Mouse (Mus musculus): ENCODE measurements around the gene Spryd4.
A peak's percentile ranks its signal among the peaks of the same experiment; 100 is the strongest.
"Not testable (repeated sequence)": the region's sequence is repeated elsewhere in the genome, so short reads cannot be mapped to it uniquely, and the experiment has no call there.

The Spryd4 gene

DNA sequence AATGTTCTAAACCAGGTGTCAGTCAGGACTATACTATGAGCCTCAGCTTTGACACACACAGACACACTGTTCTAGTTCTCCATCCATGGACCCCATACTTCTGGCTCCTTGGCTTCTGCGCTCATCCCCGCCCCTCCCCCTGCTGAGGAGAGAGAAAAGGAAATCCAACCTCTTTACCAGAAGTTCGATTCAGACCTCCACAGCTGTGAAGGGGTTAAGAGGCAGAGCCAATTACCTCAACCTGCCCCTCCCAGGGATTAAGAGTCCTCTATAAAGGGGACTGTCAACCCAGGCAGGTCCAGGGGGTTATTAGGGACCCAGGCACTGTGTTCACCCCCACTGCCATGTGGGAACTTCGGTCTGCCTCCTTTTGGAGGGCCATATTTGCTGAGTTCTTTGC, 13.9 kb upstream of the Spryd4 start, which contains the start of gene Mip:
Gene Mip, plus strand, starts transcription at position 301 of the 400 bp plus-strand sequence.
- DNase-seq (ENCODE audit: low read depth, low spot score) = no peak

DNA sequence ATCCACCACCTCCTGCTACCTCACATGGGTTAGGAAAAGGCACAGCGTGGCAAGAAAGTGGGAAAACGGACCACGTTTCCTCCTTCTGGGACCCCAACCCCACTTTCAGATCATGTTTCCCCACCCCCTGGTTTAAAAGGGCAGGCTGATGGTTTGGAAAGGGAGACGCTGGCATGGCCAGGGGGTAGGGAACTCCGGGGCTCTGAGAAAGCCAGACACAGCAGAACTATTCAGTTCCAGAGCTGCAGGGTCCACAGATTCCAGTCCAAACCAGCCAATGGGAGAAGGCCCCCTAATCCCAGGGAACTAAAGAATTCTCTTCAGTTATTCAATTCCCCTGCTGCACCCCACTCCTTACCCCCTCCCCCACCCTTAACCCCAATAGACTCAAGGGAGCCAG, 13.5 kb upstream of the Spryd4 start:
- DNase-seq (ENCODE audit: low read depth, low spot score) = no peak

GRCm38 (mm10) chr10:128221533-128222286, 10.1 kb upstream of the Spryd4 start:
- DNase-seq (ENCODE audit: low read depth, low spot score) = no peak

- DNase-seq (ENCODE audit: low read depth, low spot score) = no peak
Observed at GRCm38 (mm10) chr10:128218387-128219117, 6.9 kb upstream of the Spryd4 start.

GRCm38 (mm10) chr10:128214981-128215380, 3.4 kb upstream of the Spryd4 start:
- DNase-seq (ENCODE audit: low read depth, low spot score) = no peak

- DNase-seq (ENCODE audit: low read depth, low spot score) = not testable (repeated sequence)
Observed at GRCm38 (mm10) chr10:128214112-128214511, 2.5 kb upstream of the Spryd4 start.

GRCm38 (mm10) chr10:128212871-128213323, 1.3 kb upstream of the Spryd4 start:
- DNase-seq (ENCODE audit: low read depth, low spot score) = no peak

GRCm38 (mm10) chr10:128212148-128212547, 541 bp upstream of the Spryd4 start:
- DNase-seq (ENCODE audit: low read depth, low spot score) = no peak

- DNase-seq (ENCODE audit: low read depth, low spot score) = no peak
Observed at GRCm38 (mm10) chr10:128210954-128211353, 653 bp downstream of the Spryd4 start.

GRCm38 (mm10) chr10:128210131-128210530, 1.5 kb downstream of the Spryd4 start:
- DNase-seq (ENCODE audit: low read depth, low spot score) = no peak

DNA sequence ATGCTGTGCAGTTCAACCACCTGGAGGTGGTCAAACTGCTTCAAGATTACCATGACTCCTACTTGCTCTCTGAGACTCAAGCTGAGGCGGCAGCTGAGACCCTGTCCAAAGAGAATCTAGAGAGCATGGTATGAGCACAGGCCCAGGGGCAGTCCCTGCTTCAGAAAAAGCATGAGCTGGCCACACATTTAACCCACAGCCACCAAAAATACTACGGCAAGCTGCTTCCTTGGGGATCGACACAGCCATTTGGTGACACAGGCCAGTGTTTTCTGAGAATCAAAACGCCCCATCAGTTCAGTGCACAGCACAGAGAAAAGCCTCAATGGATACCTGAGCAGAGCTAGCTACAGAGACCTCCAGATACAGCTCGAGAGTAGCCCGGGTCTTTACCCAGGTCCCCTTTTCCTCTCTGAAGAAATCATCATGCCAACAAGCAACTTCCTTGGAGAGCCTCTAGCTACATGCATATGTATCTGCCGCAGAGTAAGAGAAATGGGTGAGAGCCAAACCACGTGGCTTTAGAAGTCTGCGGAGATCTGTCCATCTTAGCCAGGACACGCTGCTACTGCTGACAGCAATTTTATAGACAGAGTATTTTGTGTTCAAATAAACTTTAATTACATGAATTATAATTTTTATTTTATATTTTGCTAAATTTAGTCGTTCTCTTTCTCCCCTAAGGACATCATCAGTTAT, 2.1 kb downstream of the Spryd4 start:
- no peak for DNase-seq (ENCODE audit: low read depth, low spot score)

- DNase-seq (ENCODE audit: low read depth, low spot score) = no peak
Observed at GRCm38 (mm10) chr10:128208326-128208725, 3.3 kb downstream of the Spryd4 start.

DNA sequence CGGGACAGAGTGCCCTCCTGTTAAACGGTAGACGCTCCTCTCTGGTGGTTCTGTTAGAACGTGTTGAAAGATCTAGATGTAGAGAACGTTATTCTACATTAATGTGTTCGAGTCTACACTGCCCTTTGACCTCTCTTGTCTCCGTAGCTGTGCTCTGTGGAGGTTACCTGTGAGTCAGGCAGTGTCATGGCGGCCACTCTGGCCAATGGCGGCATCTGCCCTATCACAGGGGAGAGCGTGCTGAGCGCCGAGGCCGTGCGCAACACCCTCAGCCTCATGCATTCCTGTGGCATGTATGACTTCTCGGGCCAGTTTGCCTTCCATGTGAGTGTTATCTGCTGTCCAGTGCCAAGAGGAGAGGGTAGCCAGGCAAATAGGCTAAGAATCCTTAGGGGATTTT, 6.7 kb downstream of the Spryd4 start:
- DNase-seq (ENCODE audit: low read depth, low spot score) = no peak

- no peak for DNase-seq (ENCODE audit: low read depth, low spot score)
Observed at GRCm38 (mm10) chr10:128201856-128202255, 9.8 kb downstream of the Spryd4 start.

DNA sequence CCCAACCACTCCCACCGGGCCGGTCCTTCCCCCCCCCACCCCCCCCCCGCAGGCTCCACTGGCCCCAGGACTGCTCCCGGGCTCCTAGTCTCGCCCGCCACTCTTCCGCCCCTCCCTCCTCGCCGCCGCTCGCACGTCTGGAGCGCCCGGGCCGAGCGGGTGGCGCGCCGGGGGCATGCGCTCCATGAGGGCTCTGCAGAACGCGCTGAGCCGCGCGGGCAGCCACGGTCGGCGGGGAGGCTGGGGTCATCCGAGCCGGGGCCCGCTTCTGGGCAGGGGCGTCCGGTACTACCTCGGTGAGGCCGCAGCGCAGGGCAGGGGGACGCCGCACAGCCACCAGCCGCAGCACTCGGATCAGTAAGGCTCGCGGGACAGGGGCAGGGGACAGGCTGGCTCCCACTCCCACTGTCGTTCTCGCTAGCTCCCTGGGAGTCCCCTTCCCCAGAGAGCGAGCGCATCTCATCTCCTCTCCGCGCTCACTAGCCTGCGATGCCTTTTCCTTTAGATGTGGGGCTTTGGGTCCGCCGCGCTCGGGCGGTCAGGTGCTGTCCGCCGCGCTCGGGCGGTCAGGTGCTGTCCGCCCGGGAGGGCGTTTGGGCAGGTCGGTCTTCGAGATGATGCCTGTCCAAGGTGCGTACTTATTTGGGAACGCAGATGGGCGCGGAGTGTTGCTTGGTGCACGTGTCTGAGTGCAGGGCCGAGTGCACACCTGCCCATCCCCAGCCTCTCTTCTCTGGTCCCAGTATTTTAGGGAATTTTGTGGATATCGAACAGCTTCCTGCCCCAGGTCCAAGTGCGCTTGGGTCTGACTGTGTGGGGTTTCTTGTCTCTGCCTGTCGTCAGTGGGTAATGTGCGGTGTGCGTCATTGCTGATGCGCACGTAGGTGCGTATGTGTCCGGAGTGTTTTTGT, 16.8 kb downstream of the Spryd4 start:
- no peak for DNase-seq (ENCODE audit: low read depth, low spot score)

GRCm38 (mm10) chr10:128194024-128194550, 17.5 kb downstream of the Spryd4 start, which contains the start of gene Gls2:
TSS of gene Gls2 (plus strand) at chr10:128194457.
- peak; percentile 90 for DNase-seq (ENCODE audit: low read depth, low spot score)

DNA sequence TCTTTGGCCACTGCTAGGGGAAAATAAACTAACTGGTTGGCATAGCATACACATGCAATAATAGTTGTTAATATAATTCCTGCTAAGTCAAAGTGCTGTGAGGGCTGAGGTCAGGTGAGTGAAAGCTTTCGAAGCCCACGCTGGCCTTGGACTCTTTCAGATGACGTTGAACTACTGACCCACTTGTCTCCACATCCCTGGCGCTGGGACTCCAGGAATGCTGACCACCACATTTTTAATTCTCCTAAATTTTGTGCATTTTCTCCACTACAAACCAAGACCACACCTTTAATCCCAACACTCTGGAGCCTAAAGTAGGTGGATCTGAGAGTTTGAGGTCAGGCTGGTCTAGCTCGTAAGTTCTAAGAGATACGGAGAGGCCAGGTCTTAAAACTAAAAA, 18.5 kb downstream of the Spryd4 start:
- DNase-seq (ENCODE audit: low read depth, low spot score) = no peak

- DNase-seq (ENCODE audit: low read depth, low spot score) = not testable (repeated sequence)
Observed at GRCm38 (mm10) chr10:128192030-128192766, 19.4 kb downstream of the Spryd4 start.

DNA sequence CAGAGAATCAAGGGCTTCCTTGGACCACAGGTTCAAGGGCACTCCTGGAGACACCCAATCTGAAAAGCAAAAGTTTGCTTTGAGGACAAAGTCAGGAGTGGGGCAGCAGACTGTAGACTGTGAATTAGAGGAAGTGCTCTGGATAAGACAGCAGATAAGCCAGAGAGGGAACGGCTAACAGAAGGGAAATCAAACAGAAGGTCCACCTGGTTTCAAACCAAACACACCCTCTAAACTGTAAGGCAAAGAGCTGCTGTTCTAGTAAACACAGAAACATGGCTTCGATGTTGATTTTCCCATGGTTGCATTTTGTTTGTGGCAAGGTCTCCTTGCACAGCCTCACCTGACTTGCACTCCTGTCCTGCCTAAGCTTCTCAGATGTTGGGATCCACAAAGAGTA, 20.1 kb downstream of the Spryd4 start:
- no peak for DNase-seq (ENCODE audit: low read depth, low spot score)

GRCm38 (mm10) chr10:128188242-128188877, 23.2 kb downstream of the Spryd4 start:
- DNase-seq (ENCODE audit: low read depth, low spot score) = no peak
